Mouse (Mus musculus) urinary bladder, postnatal 36 days (tissue): ENCODE results near the gene Ddb1.

Experiments used
- DNase-seq, 2 experiments: peaks; one replicate each; pipeline ENCODE4 v3.0.0; 2022; ENCODE audit warnings: low spot score in 2 of 2, mixed read lengths in 1 of 2

Ddb1 gene

DNA sequence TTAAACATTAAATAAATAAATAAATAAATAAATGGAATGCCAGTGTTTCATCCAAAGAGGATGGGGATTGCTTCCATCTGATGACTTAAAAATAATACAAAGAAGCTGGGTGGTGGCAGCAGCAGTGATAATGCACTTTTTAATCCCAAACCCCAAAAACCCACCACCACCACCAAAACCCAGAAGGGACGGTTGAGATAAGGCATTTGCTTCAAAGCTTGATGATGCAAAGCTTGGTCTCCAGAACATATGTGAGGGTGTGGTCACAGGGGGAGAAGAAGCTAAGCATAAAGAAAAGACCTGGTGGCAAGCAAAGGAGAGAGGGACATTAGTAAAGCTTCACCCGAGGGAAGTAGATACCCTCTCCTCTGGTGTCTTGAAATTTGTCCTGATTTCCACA lies 56.8 kb downstream of the Ddb1 start:
- no peak for DNase-seq

DNA sequence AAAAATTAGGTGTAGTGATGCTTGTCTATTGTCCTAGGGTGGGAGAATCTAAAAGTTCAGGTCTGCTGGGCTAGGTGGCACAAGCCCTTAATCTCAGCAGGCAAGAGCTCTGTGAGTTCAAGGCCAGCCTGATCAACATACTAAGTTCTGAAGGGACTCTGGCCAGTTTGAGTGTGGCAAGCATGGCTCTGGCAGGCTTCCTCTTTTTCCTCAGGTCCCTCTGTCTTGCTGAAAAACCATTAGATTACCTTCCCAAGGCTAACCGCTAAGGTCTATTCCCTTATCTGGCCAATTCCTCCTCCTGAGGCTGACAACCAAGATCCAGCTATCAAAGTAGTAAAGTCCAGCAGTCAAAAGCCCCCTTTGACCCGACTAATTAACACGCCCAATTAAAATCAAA lies 57.5 kb downstream of the Ddb1 start:
- no peak for DNase-seq

DNA sequence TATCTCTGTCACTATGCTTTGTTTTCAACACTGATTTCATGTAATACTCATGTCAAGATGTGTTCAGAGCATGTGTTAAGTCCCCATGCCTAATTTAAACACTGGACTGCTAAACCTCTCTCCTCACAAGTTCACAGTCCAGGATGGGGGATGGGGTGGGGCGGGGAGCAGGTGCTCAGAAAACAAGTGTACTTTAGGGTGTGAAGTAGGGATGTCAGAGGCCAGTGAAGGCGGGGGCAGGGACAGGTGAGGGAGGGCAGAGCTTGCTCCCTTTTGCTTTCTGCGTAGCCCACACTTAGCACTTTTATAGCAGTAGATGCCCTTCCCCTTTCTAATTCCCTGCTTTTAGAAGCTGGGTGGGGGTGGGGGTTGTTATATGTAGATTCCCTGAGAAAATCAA lies 60.0 kb downstream of the Ddb1 start:
- DNase-seq: no peak

DNA sequence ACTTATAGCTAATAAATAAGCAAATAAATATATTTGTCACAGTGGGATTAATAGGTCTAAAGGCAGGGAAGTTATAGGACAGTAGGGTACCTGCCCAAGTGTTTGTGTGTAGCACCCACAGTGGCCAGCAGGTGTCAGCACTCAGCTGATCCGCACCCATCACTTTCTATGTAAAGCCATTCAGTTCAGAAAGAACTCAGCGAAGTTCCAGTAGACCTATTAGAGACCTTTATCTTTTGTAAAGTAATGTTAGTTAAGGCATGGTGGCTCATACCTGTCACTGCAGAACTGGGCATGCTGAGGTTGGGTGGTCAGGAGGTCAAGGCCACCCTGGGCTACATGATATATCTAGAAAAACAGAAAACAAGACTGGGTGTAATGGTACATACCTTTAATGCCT lies 60.4 kb downstream of the Ddb1 start:
- peak; percentile 48 to 56 for DNase-seq

DNA sequence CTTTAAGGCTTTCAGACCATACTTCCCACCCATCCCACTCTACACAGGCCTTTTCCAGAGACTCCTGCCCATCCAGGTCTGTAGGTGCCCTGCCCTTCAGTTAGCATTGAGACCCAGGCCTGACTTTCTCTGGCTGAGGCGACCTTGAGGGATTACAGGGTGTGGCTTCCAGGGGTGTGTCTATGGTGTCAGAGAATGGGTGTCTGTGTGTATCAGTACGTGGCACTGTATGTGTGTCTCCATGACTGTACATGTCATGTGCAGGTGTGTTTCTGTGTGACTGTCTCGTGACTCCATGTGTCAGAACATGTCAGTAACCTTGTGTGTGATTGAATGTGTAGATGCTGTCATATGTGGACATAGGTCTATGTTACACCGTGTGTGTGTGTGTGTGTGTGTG lies 66.2 kb downstream of the Ddb1 start:
- no peak for DNase-seq

DNA sequence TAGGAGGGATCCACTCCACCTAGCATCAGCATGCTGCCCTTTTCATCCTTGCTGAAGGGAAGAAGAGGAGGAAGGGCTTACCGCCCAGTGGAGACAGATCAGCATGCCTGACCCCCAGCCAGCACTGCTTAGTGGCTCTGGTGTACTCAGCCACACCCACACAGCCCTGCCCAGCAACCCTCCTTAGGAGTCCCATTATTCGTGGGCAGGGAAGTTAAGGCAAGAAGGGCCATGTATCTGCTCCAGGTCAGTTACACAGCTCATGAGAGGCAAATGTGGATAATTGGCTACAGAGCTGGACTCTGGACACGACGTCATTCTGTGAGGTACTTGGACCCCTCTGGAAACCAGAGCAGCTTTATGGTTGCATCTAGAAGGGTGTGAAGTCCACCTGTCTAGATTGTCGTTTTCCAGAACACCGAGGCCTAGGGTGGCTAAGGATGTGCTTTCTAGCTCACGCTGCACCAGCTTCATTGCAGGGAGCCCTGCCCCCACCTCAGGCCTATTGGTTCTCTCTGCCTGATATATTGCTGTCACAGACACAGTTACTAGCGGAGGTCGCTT lies 66.8 kb downstream of the Ddb1 start:
- no peak for DNase-seq

DNA sequence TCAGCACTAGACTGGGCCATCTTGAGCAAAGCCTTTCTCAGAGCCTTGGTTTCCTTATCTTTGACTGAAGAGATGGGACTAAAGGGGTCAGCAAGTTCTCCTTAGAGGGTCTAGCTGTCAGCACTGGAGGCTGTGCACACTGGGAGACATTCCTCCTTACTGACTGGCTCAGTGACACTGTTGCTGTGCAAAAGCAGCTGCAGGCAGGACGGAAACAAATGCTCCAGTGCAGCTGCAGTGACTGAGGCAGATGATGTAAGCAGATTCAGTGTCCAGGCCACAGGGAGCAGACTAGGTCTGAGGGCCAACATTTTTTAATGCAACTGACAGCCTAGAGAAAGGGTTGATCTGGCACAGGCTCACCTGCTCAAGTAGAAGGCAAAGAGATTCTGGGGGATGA lies 68.1 kb downstream of the Ddb1 start:
- DNase-seq: no peak

DNA sequence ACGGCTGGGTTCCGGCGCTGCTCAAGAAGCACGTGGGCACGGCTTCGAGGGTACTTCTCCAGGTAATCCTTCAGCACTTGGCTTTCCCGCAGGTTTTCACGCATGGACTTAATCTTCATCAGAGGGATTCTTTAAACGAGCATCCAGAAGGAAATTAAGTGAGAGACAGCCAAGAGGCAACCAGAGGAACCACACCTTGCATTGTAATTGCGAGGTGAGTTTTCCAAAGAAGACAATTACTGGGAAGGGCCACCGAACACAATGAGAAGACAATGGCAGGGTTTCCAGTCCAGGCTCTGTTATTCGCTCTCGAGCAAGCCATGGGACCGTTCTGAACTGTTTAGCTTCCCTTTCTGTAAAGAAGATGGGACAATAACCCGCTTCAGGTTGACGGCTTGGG lies 71.5 kb downstream of the Ddb1 start:
- no peak for DNase-seq

DNA sequence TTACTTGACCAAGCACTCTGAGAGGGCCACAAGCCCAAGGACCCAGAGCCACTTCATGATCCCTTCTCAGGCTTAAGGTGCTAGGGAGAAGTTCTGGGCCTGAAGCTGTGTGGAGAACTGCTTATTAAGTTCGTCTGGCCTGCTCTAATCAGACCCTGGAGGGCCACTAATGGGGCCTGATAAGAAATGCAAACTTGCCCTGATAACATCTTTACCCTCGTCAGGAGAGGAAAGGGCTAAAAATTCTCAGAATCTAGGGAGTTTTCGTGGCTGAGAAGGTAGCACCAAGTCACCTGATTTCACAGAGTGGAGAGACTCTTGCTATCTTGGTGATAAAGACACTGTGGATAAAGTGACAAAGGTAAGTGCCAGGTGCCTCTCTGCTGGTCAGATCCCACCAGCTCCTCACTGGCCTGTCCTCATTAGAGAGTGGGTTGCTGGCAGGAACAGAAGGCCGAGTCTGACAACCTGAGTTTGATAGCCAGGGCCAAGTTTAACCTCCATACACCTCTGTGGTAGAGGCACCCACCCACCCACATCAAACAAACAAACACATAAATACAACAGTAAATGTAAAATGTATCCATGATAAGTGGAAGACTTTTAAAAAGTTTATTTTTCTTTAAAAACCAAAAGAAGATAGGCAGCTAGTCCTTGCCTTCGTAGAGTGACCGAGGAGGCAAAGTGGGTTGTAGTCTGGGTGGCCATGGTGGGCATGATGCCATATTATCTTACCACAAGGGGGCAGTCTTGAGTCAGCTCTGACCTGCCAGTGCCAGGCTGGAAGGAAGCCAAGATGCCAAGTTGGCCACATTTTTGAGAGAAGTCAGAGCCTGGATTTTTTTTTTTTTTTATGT lies 73.0 kb downstream of the Ddb1 start, which contains the start of gene Pga5:
TSS of gene Pga5 (minus strand) at position 157 of the 857 bp plus-strand sequence.
- DNase-seq: peak; percentile 71 to 74

DNA sequence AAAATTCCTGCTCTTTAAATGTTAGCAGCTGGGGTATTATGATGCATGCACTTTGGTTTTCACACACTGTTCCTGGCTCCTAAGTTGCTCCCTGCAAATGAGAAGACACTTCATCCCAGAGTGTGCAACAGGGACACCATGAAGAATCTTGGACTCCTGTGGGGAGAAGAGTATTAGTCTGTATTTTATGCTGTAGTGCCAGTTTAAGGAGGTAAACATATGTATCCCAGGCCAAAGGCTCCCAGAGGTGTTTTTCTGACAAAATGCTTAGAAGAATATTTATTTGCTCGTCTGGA lies 73.6 kb downstream of the Ddb1 start:
- DNase-seq: no peak
